Mouse (Mus musculus) monocyte, adult 59 days (primary cell): ENCODE data around the gene Pik3ca. TPM values are rescaled to one million over a fixed set of nuclear protein-coding genes. Genes with fewer than 3 reads are reported as not detected.

ENCODE experiments used
- total RNA-seq, 2 experiments: library from RNA; stranded (reverse); gene quantifications; one replicate each; pipeline ENCODE4 v1.2.4; 2023

The Pik3ca gene
- total RNA-seq = 10 to 100 TPM; 50.4 to 54.1 TPM

GRCm38 (mm10) chr3:32397461-32398174 is at the start of gene Pik3ca:
Gene Pik3ca, plus strand, starts transcription at chr3:32397671.

GRCm38 (mm10) chr3:32365546-32366245 is 31.8 kb upstream of the Pik3ca start, which contains the start of gene Zmat3:
Gene Zmat3, minus strand, starts transcription at chr3:32366014.

GRCm38 (mm10) chr3:32492097-32493090 is 94.9 kb downstream of the Pik3ca start, which contains the start of gene Kcnmb3:
Gene Kcnmb3, minus strand, starts transcription at chr3:32492231.

GRCm38 (mm10) chr3:32509496-32510374 is 112.3 kb downstream of the Pik3ca start, which contains the start of gene Zfp639:
Gene Zfp639, plus strand, starts transcription at chr3:32510259.

Other genes starting within 250 kb of the Pik3ca start
- gene Zmat3, start 31.7 kb upstream of the Pik3ca start, total RNA-seq = 1 to 10 TPM; 5.0 to 7.0 TPM
- under 1 TPM in 1 of 2 experiments, not detected in 1; 0.82 TPM for gene Kcnmb3, start 94.6 kb downstream of the Pik3ca start, total RNA-seq
- 10 to 100 TPM; 23.0 to 26.0 TPM for gene Zfp639, start 112.6 kb downstream of the Pik3ca start, total RNA-seq
- 10 to 100 TPM; 32.2 to 40.7 TPM for gene Mfn1, start 131.8 kb downstream of the Pik3ca start, total RNA-seq
- gene Gnb4, start 218.9 kb downstream of the Pik3ca start, total RNA-seq = 10 to 100 TPM; 37.3 to 42.2 TPM